Mouse (Mus musculus) CD4-positive helper T cell, adult 2 months (primary cell): ENCODE data around the gene Clcnkb.

Experiments used
- DNase-seq: peaks from one replicate; pipeline ENCODE4 v3.0.0-alpha.2; 2012; ENCODE audit warnings: low read depth, missing footprints, low spot score

The Clcnkb gene

GRCm38 (mm10) chr4:141435974-141436373, 20.2 kb upstream of the Clcnkb start, which contains the start of gene Srarp:
Gene Srarp (minus strand): TSS chr4:141436105.
- no peak for DNase-seq

GRCm38 (mm10) chr4:141433191-141433590, 17.4 kb upstream of the Clcnkb start:
- DNase-seq, result no peak

GRCm38 (mm10) chr4:141432666-141433065, 16.9 kb upstream of the Clcnkb start:
- DNase-seq, result no peak

GRCm38 (mm10) chr4:141430997-141431396, 15.2 kb upstream of the Clcnkb start:
- peak; percentile 68 for DNase-seq

GRCm38 (mm10) chr4:141429847-141430246, 14.0 kb upstream of the Clcnkb start:
- no peak for DNase-seq

- DNase-seq, result no peak
Observed at GRCm38 (mm10) chr4:141429381-141429780, 13.6 kb upstream of the Clcnkb start.

GRCm38 (mm10) chr4:141427921-141428320, 12.1 kb upstream of the Clcnkb start:
- DNase-seq, result no peak

- DNase-seq, result no peak
Observed at GRCm38 (mm10) chr4:141426796-141427745, 11.3 kb upstream of the Clcnkb start.

GRCm38 (mm10) chr4:141425484-141426479, 10.0 kb upstream of the Clcnkb start:
- DNase-seq, result peak; percentile 87

- DNase-seq, result no peak
Observed at GRCm38 (mm10) chr4:141423691-141424431, 8.0 kb upstream of the Clcnkb start.

GRCm38 (mm10) chr4:141423288-141423687, 7.5 kb upstream of the Clcnkb start:
- no peak for DNase-seq

GRCm38 (mm10) chr4:141422841-141423240, 7.0 kb upstream of the Clcnkb start:
- no peak for DNase-seq

- no peak for DNase-seq
Observed at GRCm38 (mm10) chr4:141421423-141421822, 5.6 kb upstream of the Clcnkb start.

GRCm38 (mm10) chr4:141420886-141421285, 5.1 kb upstream of the Clcnkb start:
- no peak for DNase-seq

- no peak for DNase-seq
Observed at GRCm38 (mm10) chr4:141420192-141420829, 4.5 kb upstream of the Clcnkb start, which contains the start of gene Hspb7. Gene Hspb7 (plus strand): TSS chr4:141420779.

- peak; percentile 47 for DNase-seq
Observed at GRCm38 (mm10) chr4:141419398-141420191, 3.8 kb upstream of the Clcnkb start.

GRCm38 (mm10) chr4:141411430-141411992, 4.3 kb downstream of the Clcnkb start:
- no peak for DNase-seq

- no peak for DNase-seq
Observed at GRCm38 (mm10) chr4:141408577-141408976, 7.2 kb downstream of the Clcnkb start.

GRCm38 (mm10) chr4:141406516-141407299, 9.1 kb downstream of the Clcnkb start:
- peak; percentile 57 for DNase-seq
